Mouse (Mus musculus): ENCODE measurements at regions not wholly inside any gene's neighbourhood (a gene's known extent, or its start where the extent isn't known, plus 50 kb on each side); places are given as distances from the start of the nearest gene placed in this dataset.

DNA sequence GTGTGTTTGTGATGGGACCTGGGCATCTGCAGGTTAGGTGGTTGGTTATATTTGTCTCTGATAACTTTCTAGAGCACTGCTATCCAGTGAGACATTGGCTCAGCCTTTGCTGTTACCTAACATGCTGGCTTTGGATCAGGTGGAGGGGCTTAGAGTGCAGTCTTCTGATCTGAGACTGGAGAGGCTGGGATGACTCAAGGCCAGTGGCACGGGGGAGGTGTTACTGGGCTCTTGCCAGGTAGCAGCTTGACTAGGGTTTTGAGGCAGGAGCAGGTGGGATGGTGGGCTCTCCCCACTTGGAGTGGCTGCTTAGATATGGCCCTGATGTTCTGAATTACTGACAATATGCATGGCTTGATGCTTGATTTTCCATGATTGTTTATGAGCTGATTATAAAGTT is 236.0 kb downstream of the Zfp704 start:
- DNase-seq (ENCODE audit: low spot score in 2 of 2) = no peak

DNA sequence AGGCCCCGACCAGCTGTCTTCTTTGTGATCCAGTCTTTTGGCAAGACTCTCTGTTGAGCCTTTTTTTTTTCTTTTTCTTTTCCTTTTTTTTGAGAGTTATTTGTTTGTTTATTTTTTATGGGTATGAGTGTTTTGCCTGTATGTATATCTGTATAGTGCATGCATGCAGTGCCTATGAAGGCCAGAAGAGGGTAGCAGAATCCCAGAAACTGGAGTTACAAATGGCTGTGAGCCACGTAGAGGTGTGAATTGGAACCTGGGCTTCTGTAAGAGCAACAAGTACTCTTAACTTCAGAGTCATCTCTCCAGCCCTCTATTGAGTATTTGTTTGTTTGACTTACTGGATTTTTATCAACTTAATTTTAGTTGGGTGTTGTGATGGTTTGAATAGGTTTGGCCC is 239.8 kb downstream of the Zfp704 start:
- DNase-seq (ENCODE audit: low spot score in 2 of 2) = no peak

DNA sequence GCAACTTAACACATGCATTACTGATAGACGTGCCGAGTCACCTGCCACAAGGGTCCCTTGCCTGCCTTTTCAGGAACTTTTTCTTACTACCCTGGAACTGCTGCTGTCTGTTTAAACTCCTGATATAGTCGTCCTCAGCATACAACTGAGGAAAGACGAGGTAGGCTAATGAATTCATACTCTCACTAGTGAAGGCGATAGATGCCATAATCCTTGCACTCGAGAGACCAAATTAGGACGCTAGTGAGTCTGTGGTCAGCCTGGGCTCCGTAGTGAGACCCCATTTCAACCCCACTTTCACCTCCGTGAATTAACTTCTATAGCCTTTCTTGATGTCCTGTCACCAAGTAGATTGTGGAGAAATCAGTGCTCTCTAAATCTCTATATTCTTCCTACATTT is 244.1 kb downstream of the Zfp704 start:
- no peak for DNase-seq (ENCODE audit: low spot score in 2 of 2)

DNA sequence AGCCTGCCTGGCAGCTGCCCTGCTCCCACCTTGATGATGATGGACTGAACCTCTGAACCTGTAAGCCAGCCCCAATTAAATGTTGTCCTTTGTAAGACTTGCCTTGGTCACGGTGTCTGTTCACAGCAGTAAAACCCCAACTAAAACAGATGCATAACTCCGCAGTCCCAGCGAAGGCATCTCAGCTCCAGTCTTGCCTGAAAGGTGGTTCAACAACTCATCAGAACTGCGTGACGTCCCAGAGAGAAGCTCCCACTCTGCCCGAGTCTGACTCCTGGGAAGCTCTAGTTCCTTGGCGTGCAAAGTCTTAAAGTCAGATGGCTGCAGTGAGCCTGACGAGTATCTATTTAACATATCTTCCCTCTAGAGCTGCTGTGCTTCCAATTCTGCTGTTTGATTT is 250.7 kb downstream of the Zfp704 start:
- no peak for DNase-seq (ENCODE audit: low spot score in 2 of 2)

DNA sequence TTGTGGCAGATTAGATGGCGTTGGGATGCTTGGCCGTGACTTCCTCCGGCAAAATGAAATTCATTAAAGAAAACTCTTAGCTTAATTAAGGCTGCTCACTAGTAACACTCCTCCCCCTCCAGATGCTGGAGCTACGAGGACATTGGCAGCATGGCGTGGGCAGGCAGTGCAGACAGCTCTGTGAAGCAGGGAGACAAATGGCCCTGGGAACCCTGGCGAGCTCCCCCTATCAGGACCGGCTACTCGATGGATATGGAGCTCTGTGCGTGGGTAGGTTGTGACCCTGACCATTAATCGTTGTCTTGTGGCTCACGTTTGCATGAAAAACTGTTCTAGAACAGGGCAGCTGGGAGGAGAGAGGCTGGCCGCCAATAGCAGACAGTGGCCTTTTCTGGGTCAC is 251.8 kb downstream of the Zfp704 start:
- DNase-seq (ENCODE audit: low spot score in 2 of 2) = no peak

DNA sequence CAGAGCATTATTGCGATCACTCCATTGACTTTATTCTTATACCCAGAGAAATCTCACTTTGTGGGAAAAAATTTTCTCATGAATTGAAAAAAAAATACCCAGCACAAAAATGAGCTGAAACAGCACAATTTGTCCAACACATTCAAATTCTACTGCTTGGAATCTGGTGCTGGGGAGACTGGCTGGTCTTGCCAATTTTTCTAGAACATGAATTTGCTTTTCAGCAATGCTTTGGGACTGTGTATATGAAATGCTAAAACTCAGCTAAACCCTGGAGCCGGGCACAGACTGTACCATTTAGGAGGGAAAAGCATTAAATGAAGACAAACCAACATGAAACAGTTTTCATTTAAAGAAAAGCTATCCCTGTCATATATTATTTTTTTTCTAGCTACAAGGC is 252.2 kb downstream of the Zfp704 start:
- no peak for DNase-seq (ENCODE audit: low spot score in 2 of 2)

DNA sequence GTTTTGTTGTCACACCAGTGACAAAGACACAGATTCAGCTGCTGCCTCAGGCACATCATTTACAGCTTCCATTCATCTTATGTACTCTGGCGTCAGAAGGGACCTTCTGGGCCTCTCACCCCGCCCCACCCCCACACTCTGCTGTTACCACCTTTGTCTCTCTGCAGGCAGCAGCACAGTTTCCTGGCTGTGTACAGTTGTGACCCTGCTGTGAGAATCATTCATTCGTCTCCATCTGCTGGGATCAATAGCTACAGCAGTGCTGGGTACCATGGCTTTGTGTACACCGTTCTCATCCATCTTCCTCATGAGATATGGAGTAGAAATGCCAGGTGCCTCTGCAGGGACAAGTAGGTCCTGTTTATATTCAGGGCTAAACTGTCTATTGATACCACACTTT is 254.0 kb downstream of the Zfp704 start:
- DNase-seq (ENCODE audit: low spot score in 2 of 2) = no peak

DNA sequence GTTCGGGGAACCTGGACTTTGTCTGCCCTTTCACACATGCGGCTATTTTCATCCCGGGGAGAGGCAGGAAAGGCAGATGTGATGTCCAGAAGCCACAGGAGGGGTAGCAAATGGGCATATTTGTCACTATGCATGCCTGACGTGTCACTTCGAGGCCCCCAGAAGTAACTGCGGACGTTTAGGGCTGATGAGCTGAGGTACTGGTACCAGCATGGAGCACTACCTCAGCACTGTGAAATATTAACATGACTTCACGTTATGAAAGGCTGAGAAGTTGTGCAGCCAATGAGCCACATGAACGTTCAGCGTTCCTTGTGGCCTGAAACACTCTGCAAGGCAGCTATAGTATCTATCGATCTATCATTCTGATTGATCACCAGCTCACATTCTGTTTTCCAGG is 255.1 kb downstream of the Zfp704 start:
- no peak for DNase-seq (ENCODE audit: low spot score in 2 of 2)

DNA sequence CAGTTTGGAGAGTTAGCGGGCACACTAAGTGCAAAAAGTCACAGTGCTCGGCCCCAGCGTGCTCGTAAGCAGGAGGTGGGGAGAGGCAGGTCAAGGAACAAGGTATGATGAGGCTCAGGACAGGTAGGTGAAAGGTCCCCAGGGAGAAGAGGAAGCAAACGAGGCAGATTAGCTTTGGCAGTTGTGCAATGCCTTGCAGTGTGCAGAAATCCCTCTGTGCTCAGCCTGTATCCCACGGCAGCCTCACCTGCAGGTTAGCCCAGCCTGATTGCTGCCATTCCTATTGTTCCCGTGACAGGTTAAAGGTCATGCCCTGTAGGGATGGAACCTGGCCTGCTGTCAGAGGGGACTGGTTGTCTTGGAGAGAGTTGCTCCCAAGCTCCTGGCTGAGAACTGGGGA is 257.6 kb downstream of the Zfp704 start:
- peak in 1 of 2 experiments; percentile 19 for DNase-seq (ENCODE audit: low spot score in 2 of 2)

DNA sequence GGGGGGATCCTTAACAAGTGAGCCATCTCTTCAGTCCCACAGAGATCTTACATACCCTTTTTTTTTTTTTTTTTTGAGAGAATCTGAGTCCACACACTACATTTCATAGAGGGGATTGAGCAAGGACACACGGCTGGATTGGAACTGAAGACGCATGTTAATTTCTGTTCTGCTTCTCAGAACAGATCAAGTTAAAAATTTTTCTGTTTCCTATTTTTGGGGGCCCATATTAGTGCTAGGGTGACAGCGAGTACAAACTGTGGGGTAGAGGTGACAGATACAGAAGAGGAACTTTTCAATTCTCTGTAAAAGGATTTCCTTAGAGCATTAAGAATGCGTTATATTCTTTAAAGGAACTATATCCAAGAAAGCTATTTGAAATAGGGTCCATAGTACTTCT is 260.1 kb downstream of the Zfp704 start:
- no peak for DNase-seq (ENCODE audit: low spot score in 2 of 2)

DNA sequence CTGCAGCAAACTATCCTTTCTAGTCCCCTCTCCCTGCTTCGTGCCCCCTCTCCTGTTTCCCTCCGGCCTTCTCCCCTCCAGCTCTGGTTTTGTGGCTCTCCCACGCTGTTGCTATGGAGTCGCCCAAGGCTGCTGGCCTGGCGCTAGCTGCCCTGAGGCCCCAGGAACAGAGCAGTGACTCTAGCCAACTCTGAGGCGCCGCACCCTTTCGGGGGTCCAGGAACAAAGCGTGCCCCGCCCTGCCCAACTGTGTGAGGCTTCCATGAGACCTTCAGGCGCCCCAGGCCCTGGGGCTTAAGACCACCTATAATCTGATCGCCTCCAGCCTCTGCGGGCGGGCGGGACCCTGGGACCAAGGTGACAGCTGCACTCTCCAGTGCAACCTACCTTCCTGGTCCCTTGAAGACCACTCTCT is 262.4 kb downstream of the Zfp704 start:
- peak; percentile 28 for DNase-seq (ENCODE audit: low spot score in 2 of 2)

DNA sequence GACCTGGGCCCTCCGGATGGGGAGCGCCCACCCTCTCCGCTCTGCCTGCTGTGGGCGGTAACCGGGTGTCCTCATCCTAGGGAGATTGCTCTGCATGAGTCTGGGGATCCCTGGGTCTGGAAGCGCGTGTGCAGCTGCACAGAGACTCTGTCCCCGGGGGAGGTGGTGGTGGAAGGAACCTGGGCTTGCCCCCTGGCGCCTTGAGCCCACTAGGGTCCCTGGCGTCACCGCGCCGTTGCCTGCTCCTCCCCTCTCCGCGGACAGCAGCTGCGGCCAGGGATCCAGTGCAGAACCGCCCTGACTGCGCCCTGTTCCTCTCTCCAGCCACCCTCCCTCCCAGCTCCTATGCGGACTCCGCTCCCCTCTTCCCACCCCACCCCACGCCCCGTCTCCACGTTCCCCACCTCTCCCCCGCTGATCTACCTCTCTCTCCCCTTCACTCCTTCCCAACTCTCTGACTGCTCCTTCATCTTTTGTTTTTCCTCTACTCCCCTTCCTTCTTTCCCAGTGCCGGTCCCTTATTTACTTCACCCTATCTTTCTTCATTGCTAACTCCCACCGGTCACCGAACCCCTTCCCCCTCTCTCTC is 262.9 kb downstream of the Zfp704 start:
- DNase-seq (ENCODE audit: low spot score in 2 of 2) = peak in 1 of 2 experiments; percentile 43

DNA sequence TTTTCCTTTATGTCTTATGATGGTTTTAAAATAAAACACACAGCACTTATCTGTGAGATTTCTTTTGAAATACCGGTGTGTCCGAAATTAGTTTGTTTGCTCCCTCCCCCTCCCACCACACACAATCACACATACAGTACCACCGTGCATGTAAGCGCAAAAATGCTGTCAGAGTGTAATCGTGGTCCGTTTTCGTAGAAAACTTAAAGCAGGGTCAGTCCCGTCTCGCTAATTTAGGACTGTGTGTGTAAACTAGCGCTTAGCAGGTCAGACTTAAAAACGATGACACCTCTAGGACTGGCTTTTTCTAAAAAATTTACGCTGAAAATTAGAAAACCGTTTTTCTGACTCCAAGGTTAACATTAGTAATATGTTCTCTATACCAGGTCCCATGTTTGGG is 263.5 kb downstream of the Zfp704 start:
- no peak for DNase-seq (ENCODE audit: low spot score in 2 of 2)

DNA sequence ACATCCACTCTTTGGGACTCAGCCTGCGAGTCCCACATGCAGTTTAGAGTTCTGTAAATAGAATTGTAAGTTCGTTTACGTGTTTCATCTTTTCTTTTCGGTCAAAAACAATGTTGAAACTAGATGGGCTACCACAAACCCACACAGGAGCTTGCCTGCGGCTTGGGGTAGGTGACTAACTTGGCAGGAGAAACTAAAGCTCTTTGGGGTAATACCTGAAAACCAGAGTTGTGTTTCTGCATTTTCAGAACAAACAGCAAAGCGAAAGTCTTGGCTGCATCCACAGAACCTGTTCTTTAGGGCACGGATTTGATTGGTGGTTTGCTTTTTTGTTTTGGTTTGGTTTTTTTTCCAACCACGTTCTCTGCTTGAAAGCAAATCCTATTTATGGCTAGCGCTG is 264.0 kb downstream of the Zfp704 start:
- no peak for DNase-seq (ENCODE audit: low spot score in 2 of 2)

DNA sequence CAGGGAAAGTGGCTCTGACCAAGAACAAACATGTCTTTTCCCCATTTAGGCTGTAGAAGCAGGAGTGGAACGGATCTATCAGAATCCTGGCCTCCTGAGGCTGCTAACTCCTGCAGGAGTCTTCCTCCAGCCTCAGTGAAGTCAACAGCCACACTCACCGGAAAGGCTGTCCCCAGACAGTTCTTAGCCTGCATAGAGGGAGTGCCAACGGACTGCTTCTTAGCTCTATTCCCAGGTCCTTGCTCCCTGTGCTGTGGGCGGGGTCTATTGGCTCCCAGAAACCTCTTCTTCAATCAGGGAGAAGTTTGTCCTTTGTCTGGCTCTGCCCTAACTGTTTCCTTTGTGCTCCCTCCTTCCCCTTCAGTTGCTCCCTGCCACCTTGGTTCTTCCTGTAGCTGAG is 266.3 kb downstream of the Zfp704 start:
- DNase-seq (ENCODE audit: low spot score in 2 of 2) = no peak

DNA sequence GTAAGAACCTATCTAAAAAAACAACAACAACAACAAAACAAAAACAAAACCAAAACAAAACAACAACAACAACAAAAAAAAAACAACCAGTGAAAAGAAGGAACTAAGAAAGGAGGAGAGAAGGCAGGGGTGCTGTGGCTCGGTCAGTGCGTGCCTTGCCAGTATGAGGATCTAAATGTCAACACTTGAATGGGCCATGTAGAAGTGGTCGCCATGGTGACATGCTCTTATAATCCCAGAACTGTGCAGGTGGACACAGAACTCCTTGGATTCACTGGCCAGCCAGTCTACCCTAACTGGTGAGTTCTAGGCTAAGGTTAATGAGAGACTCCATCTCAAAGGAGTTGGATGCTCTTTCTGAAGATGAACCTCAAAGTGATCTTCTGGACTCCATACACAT is 267.7 kb downstream of the Zfp704 start:
- DNase-seq (ENCODE audit: low spot score in 2 of 2) = no peak

DNA sequence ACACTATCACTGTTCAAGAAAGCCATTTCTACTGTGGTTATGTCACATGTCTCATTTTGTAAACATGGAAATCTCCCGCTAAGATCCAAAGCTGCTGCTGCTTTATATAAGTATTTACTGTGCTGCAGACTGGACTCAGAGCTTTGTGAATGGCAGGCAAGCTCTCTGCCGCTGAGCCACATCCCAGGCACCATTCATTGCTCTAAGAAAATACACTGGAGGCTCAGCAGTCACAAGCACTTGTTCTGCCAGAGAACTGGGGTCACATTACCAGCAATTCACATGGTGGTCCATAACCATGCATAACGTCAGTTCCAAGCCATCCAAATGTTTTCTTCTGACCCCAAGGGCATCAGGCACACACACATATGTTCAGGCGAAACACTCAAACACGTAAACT is 268.2 kb downstream of the Zfp704 start:
- no peak for DNase-seq (ENCODE audit: low spot score in 2 of 2)

DNA sequence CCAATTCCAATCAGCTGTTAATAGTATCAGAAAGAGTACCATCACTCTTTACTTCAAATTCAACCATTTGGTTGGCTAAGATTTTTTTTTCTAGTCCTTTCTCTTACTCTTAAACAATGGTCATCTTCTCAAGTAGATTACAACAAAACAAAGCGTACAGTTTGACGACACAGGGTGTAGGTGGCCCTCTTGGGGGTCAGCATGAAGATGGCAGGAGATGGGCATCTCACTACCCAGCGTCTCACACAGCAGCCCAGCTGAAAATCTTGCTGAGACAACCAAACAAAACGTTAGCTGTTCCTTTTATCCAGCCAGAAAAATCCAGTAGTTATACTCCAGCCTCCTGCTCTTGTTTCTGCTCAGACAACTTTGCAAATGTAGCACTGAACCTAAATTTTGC is 268.6 kb downstream of the Zfp704 start:
- no peak for DNase-seq (ENCODE audit: low spot score in 2 of 2)

DNA sequence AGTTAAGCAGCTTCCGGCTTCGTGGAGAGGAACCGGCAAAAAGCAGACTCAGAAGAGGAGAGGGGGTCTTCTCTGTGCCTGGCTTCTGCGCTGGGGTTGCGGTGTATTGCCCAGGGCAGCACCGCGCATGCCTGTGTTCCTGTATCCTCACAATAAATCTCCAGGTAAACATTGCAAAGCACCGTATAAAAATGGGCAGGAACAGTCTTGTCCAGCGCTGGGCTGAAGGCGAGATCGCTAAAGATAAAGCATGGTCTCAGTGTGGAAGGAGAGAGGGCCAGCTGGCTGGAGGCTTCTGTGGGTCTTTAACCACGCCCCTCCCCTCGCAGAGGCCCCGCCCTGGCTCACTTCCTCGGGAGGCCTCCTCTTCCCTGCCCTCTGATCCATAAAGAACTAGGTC is 269.1 kb downstream of the Zfp704 start:
- DNase-seq (ENCODE audit: low spot score in 2 of 2) = peak; percentile 68 to 80

DNA sequence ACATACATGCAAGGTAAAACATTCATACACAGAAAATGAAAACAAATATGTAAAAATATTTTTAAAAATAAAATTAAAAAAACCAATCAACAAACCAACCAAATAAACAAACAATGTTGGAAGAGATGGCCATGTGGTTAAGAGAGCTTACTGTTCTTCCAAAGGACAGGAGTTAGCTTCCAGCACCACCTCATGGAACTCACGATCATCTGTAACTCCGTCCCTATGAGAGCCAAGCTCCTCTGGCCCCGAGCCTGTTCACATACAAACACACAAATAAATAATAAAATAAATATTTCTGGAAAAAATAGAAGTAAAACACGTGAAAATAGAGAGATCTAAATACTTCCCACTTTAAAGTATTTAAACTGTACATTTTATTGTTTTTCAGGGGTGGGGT is 269.5 kb downstream of the Zfp704 start:
- no peak for DNase-seq (ENCODE audit: low spot score in 2 of 2)

DNA sequence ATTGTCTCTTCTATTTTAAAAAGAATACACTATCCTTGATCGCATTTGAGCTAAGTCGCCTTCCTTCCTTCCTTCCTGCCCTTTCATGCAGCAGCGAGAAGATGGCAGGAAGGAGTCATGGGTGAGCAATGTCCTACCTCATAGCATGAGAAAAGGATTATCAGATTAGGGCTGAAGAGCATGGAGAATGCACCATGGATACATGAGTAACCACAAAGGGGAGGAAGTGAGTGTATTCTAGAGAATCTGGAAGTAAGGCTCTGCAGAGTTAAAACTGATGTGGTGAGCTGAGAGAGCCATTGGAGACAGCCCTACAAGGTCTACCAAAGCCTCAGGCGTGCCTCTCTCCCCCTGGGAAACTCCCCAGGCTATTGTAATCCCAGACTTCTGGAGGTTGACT is 270.2 kb downstream of the Zfp704 start:
- DNase-seq (ENCODE audit: low spot score in 2 of 2) = no peak

DNA sequence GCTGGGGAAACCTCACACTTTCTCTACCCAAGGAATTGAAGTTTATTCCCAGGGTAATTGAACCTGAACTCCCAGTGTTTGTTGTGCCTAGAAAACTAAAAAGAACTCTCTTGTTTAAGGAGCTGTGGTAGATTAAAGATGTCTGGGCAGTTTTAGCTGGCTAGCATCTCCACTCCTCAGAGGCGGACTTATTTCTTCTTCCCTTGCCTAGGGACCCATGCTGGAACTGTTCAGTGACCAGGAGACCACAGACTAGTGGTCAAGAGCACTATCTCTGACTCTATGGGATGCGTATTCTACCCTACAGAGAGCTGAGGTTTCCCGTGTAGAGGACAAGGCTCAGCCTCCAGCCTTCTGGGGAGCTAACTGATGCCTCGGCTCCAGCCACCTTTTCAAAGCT is 274.3 kb downstream of the Zfp704 start:
- no peak for DNase-seq (ENCODE audit: low spot score in 2 of 2)
